Mouse (Mus musculus): ENCODE data around the gene Gemin4.
A peak's percentile ranks its signal among the peaks of the same experiment; 100 is the strongest.

Gene Gemin4

GRCm38 (mm10) chr11:76217390-76217800, at the start of gene Gemin4, which contains the start of gene Dbil5:
TSS of gene Gemin4 (minus strand) at chr11:76217664.
TSS of gene Dbil5 (plus strand) at chr11:76217608.
- DNase-seq = peak; percentile 97

DNA sequence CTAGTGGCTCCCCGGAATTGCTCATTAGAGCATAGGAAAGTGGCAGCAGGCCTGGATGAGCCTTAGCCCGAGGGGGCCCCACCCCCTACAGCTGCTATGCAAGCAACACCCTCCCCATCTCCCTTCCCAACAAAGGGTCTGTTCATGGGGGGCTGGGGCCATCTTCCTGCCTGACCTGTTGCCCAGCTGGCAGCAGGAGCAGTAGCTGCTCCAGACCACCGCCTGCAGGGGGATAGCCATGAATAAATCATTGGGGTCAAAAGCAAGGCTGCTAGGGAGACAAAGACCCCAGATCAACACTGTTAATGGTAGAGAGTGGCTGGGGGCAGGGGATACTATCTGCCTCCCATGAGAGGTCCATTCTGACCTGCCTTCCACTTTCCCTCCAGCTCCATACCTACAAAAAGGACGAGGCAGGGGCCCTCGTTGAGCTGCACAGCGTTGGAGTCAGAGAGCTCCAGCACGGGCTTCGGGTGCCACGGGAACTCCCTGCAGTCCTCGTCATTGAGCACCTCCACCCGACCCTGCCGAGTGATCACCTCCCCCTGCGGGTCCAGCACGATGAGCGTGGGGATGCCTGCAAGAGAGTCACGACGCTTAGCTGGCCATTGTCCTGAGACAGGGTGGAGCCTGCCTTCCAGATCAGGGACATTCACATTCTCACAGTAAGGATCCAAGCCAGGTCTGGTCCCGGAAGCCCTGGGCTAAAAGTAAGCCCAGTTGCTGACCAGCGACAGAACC, 45.3 kb upstream of the Gemin4 start:
- DNase-seq = no peak

DNA sequence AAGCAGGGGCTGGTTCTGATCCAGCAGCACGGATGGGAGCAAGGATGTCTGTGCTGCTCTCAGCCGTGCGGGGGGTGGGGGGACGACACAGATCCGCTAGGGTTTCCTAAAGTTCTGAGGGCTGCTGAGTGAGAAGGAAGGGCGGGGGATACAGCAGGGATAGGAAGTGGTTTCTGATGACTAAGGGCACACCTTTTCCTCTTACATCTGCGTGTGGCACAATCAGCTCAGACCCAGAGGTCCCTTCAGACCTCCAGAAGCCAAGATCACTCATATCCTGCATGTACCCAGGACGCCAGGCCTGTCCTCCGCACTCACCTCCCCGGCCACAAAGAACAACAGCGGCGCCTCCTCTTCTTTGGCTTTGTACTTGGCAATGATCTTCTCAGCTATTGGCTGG, 43.8 kb upstream of the Gemin4 start:
- DNase-seq = no peak

GRCm38 (mm10) chr11:76260208-76261050, 43.0 kb upstream of the Gemin4 start:
- no peak for DNase-seq

DNA sequence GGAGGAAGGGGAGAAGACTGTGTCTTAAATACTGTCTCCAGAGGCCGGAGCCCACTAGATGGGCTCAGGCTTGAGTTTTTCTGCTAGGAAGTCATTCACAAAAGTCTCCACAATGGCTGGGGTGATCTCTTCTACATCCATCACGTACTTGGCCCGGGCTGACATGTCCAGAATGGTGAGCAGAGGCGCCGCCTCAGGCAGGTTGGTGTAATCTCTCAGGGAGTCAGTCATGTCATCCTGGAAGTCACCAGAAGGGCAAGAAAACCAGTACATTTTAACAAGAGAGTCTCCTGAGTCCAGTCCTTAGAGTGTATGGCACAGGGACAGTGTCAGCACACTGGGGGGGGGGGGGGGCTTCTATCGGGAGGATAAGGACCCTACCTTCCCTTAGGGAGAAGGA, 41.0 kb upstream of the Gemin4 start:
- no peak for DNase-seq

GRCm38 (mm10) chr11:76257386-76257785, 39.9 kb upstream of the Gemin4 start:
- DNase-seq = no peak

- DNase-seq = no peak
These were observed 38.7 kb upstream of the Gemin4 start for GRCm38 (mm10) chr11:76256129-76256528.

DNA sequence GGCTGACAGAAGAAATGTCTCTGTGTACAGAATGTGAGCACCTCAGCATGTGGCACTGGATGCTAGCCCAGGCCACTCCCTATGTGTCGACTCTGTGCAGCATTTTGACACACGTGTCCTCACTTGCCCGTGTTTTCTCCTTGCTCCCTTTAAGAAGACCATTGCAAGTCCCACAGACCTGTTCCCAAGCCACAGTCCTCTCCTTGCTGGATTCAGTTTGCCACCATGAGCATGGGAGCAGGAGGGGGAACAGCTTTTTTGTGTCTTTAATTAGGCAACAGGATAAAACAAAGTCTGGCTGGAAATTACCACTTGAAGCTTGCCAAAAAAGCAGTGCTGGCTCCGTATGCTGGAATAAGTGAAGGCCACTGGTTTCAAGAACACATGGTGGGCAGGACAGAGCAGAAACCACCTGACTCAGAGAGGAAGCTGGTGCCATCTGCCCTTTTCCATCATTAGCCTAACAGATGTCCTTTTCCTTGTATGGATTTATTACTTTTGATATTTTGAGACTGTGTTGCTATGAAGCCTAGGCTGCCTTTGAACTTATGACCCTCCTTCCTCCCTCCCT, 38.1 kb upstream of the Gemin4 start:
- DNase-seq = no peak

GRCm38 (mm10) chr11:76253918-76254264, 36.4 kb upstream of the Gemin4 start:
- DNase-seq = no peak

GRCm38 (mm10) chr11:76253145-76253917, 35.9 kb upstream of the Gemin4 start:
- DNase-seq = peak; percentile 85

DNA sequence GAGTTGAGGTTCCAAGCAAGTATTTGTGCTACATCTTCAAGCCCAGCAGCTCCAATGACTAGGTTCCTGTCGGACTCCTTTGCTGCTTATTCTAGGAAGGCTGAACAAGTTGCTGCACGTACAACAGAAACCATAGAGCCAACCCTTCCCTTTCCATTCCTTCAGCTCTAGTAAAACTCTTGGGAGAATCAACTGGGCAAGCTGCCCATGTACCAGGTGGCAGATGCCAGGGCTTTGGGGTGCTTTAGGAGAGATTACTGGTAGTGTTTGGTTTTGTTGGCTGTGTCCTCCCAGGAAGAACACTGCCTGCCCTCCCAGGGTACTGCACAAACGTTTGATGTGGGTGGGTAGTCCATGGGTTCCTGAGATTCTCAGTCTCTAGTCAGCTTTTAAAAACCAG, 34.6 kb upstream of the Gemin4 start:
- DNase-seq = no peak

- DNase-seq = no peak
These were observed 29.8 kb upstream of the Gemin4 start for GRCm38 (mm10) chr11:76247239-76247638.

- no peak for DNase-seq
These were observed 29.0 kb upstream of the Gemin4 start for GRCm38 (mm10) chr11:76246439-76246838.

GRCm38 (mm10) chr11:76243811-76244546, 26.5 kb upstream of the Gemin4 start:
- DNase-seq = no peak

DNA sequence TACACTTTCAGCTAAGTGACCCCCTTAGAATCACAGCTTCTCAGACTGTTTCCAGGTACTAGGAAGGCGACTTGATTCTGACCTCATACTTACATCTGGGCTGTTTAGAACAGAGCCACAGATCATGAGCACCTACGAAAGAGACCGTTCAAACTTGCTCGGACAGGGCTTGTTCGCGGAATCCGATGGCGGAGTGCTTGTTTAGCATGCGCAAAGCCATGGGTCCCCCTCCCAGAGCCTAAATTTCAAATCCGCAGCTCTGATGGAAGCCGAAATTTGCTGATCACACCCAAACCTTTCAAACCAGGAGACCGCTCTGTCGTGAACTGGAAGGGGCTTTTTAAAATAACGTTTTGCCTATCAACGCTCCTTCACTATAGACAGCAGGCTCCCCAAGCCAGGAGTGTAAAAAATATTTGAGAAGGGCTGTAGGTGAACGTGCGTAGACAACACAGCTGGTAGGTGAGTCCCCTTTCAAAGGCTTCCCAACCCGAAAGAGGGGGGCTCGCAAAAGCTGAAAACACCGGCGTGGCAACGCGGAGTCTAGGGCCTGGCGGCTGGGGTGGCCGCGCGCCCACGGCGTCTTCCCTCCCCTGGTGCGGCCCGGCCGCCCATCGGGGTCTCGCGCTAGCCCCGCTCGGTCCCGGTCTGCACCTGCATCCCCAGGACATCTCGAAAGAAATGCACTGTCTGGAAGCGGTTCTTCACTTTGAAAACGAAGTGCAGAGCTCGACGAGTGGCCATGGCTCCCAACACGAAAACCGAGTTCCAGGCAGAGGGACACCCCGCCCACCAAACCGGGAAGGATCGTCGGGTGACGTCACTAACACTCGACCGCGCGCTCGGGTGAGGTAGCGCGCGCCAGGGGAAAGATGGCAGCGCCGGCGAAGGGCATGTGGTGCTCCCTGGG, 25.7 kb upstream of the Gemin4 start, which contains the start of the genes Mrm3 and Glod4:
Mrm3 (plus strand) TSS at position 815 of the 910 bp plus-strand sequence.
Glod4 (minus strand) TSS at position 825 of the 910 bp plus-strand sequence.
- DNase-seq = peak; percentile 90

DNA sequence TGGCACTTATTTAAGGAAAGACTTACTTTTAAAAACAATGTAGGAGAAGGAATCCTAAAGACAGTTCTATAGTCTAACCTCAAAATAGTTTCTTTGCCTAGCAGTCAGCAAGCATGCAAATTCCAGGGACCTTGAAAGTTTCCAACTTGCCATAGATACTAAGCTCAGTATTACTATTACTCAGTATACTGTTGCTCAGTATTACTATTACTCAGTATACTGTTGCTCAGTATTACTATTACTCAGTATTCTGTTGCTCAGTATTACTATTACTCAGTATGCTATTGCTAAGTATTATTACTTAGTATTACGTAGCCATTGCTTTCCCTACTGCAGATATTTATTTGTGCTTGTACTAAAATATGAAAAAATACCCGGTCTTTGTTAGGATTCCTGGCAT, 22.3 kb upstream of the Gemin4 start:
- no peak for DNase-seq

DNA sequence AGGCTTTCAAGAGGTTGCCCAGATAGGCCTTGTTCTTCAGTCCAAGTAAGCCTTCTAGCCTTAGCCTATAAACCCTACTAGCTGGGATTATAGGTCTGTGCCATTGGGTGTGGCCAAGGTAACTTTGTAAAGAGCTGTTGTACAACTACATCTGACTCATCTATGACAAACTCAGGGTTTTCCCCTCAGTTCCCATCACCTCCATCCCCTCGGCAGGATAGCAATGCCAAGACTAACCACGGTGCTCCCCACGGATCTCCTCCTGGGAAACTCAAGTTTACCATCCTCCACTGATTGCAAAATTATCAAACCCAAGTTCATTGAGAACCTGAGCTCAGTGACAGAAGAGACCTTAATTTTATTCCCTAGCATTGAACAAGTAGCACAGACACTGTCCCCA, 18.7 kb upstream of the Gemin4 start:
- DNase-seq = no peak

GRCm38 (mm10) chr11:76225051-76225450, 7.6 kb upstream of the Gemin4 start:
- no peak for DNase-seq

GRCm38 (mm10) chr11:76224631-76225030, 7.2 kb upstream of the Gemin4 start:
- DNase-seq = no peak

- DNase-seq = peak; percentile 7
These were observed 629 bp downstream of the Gemin4 start for GRCm38 (mm10) chr11:76216681-76217389.
